Comparison of ENCODE assay signal across 8 mouse cellular contexts in genomic region chr15:97996716-97997256, GRCm38 (mm10). TPM values are rescaled to one million over a fixed set of nuclear protein-coding genes. Genes with fewer than 3 reads are reported as not detected.
DNase-seq lines count a peak whose midpoint lies in the region; ATAC-seq and TF ChIP-seq lines count a peak whose summit lies in the region.

No protein-coding gene starts in this region.

- H3K4me1 ChIP-seq in forebrain, embryonic 10.5 days, result peaks cover 62% of the 10 kb centered on the region
- peaks cover 47% of the 10 kb centered on the region for H3K4me1 ChIP-seq in forebrain, embryonic 12.5 days
- H3K4me1 ChIP-seq in lung, postnatal 0 days (ENCODE audit: insufficient read depth, low read depth, low read length), result 0 out of 2 replicates have a peak, but pooled peaks cover 7% of the 10 kb centered on the region

- intact Hi-C loops in left cerebral cortex, postnatal 4 days (cut with DNase I), result no loop called here
- intact Hi-C loops in gastrocnemius, postnatal 14 days (cut with DNase I; ENCODE audit: low total_unique reads), result no loop called here

- 90% methylated on average over 13 of the region's 13 CpGs for WGBS in forebrain, embryonic 10.5 days
- 88% methylated on average over 13 of the region's 13 CpGs for WGBS in forebrain, embryonic 12.5 days
- 46% methylated on average over 13 of the region's 13 CpGs for WGBS in lung, postnatal 0 days

- no peaks in the 10 kb centered on the region for H3K9me3 ChIP-seq in forebrain, embryonic 10.5 days
- H3K9me3 ChIP-seq in forebrain, embryonic 12.5 days, result no peaks in the 10 kb centered on the region
- H3K9me3 ChIP-seq in lung, postnatal 0 days (ENCODE audit: low read length), result no peaks in the 10 kb centered on the region

- peaks cover 84% of the 10 kb centered on the region for H3K36me3 ChIP-seq in forebrain, embryonic 10.5 days (replicated peaks)
- H3K36me3 ChIP-seq in forebrain, embryonic 12.5 days (replicated peaks), result peaks cover 48% of the 10 kb centered on the region
- H3K36me3 ChIP-seq in lung, postnatal 0 days (ENCODE audit: insufficient read depth, low read length), result no peaks in the 10 kb centered on the region

- no peak for ATAC-seq in forebrain, embryonic 12.5 days (ENCODE audit: low FRiP score)
- no peak for ATAC-seq in lung, postnatal 0 days

- H3K27me3 ChIP-seq in forebrain, embryonic 10.5 days (ENCODE audit: poor library complexity, severe bottlenecking), result peaks cover 36% of the 10 kb centered on the region
- peaks cover 10% of the 10 kb centered on the region; the same call in 1 of the 2 replicates for H3K27me3 ChIP-seq in forebrain, embryonic 12.5 days
- peaks cover 19% of the 10 kb centered on the region for H3K27me3 ChIP-seq in lung, postnatal 0 days (replicated peaks; ENCODE audit: insufficient read depth, low read length)

- H3K27ac ChIP-seq in forebrain, embryonic 10.5 days, result peak overlapping the region; percentile 25; the same call in 1 of the 2 replicates
- no peak overlapping the region for H3K27ac ChIP-seq in forebrain, embryonic 12.5 days
- no peak overlapping the region for H3K27ac ChIP-seq in lung, postnatal 0 days (ENCODE audit: low read length)

- no peak for TF ChIP-seq CTCF in lung, postnatal 0 days (IDR thresholded peaks at IDR 0.05)

- H3K4me2 ChIP-seq in forebrain, embryonic 12.5 days, result no peak overlapping the region
- no peak overlapping the region for H3K4me2 ChIP-seq in lung, postnatal 0 days (replicated peaks; ENCODE audit: low read depth, low read length)

- DNase-seq in forebrain, embryonic 10.5 days (ENCODE audit: extremely low spot score, low spot score), result no peak
- peak; percentile 87 for DNase-seq in left cerebral cortex, postnatal 4 days
- DNase-seq in left cerebral cortex, adult 8-10 months (ENCODE audit: low spot score in 2 of 2), result no peak
- DNase-seq in brain, embryonic 18.5 days (ENCODE audit: low read depth, low spot score), result peak; percentile 64
- peak; percentile 49 for DNase-seq in lung, postnatal 0 days (ENCODE audit: low spot score)
- DNase-seq in gastrocnemius, postnatal 25 days, result no peak
- DNase-seq in gastrocnemius, postnatal 14 days, result no peak

- no peak overlapping the region for H3K9ac ChIP-seq in forebrain, embryonic 12.5 days
- H3K9ac ChIP-seq in lung, postnatal 0 days (replicated peaks; ENCODE audit: low read depth), result no peak overlapping the region

- no peak for TF ChIP-seq EP300 in lung, postnatal 0 days (IDR thresholded peaks at IDR 0.05)

- no peak overlapping the region for H3K4me3 ChIP-seq in forebrain, embryonic 10.5 days
- no peak overlapping the region for H3K4me3 ChIP-seq in forebrain, embryonic 12.5 days (replicated peaks)
- H3K4me3 ChIP-seq in lung, postnatal 0 days (ENCODE audit: low read depth, low read length), result no peak overlapping the region

RNA-seq across cellular contexts. Expression of gene Col2a1, which starts 7.7 kb away (rescaled TPM):
- 183 and 190 TPM in 2 replicates for polyA plus RNA-seq in forebrain, embryonic 10.5 days (2016; fragmentation: Nextera tagmentation; extraction: Ambion mirVana)
- 112 and 122 TPM in 2 replicates for polyA plus RNA-seq in forebrain, embryonic 12.5 days (2016; fragmentation: Nextera tagmentation; extraction: Ambion mirVana)
- total RNA-seq in left cerebral cortex, postnatal 4 days (2021), result 1 to 10 TPM; 2.5 to 5.4 TPM
- 1 to 10 TPM; 1.3 to 2.2 (median 1.6) TPM for total RNA-seq in left cerebral cortex, adult 8-10 months (2022)
- polyA plus RNA-seq in lung, postnatal 0 days (2015; fragmentation: Nextera tagmentation; extraction: Ambion mirVana), result 0.18 TPM in 1 of 2 replicates, not detected in the other
- 1 to 10 TPM; 1.9 to 6.3 TPM for total RNA-seq in gastrocnemius, postnatal 25 days (2021)
- 10 to 100 TPM; 21.8 to 23.5 TPM for total RNA-seq in gastrocnemius, postnatal 14 days (2021)

RNA-seq across cellular contexts. Expression of gene Tmem106c, which starts 32.8 kb away (rescaled TPM):
- polyA plus RNA-seq in forebrain, embryonic 10.5 days (2016; fragmentation: Nextera tagmentation; extraction: Ambion mirVana), result 39.2 and 43.2 TPM in 2 replicates
- 41.5 and 44.9 TPM in 2 replicates for polyA plus RNA-seq in forebrain, embryonic 12.5 days (2016; fragmentation: Nextera tagmentation; extraction: Ambion mirVana)
- 10 to 100 TPM; 18.0 to 20.1 TPM for total RNA-seq in left cerebral cortex, postnatal 4 days (2021)
- total RNA-seq in left cerebral cortex, adult 8-10 months (2022), result 10 to 100 TPM; 32.2 to 37.7 (median 34.1) TPM
- 30.3 and 36.7 TPM in 2 replicates for polyA plus RNA-seq in lung, postnatal 0 days (2015; fragmentation: Nextera tagmentation; extraction: Ambion mirVana)
- 1 to 10 TPM; 4.8 to 7.1 TPM for total RNA-seq in gastrocnemius, postnatal 25 days (2021)
- 1 to 10 TPM; 8.0 to 8.7 TPM for total RNA-seq in gastrocnemius, postnatal 14 days (2021)

Comparison
In these comparisons a context has a peak if more than half of its experiments do, and no peak if none do; other contexts are left out.
1. DNase-seq: peak in left cerebral cortex, postnatal 4 days (single experiment), brain, embryonic 18.5 days (single experiment) and lung, postnatal 0 days (single experiment); none in forebrain, embryonic 10.5 days (single experiment), left cerebral cortex, adult 8-10 months (0 of 2), gastrocnemius, postnatal 25 days (single experiment) and gastrocnemius, postnatal 14 days (single experiment).